Mouse (Mus musculus): Measurements from ENCODE around the gene Trabd. TPM values are rescaled to one million over a fixed set of nuclear protein-coding genes. Genes with fewer than 3 reads are reported as not detected.
A peak's percentile ranks its signal among the peaks of the same experiment; 100 is the strongest.

The Trabd gene
- polyA plus RNA-seq, 1 experiment: 90.9 TPM

GRCm38 (mm10) chr15:89060032-89060681 lies 14.8 kb upstream of the Trabd start:
- TF ChIP-seq POLR2A (IDR thresholded peaks at IDR 0.05; ENCODE audit: low read depth, low read length) (no peak), CTCF (IDR thresholded peaks at IDR 0.05; ENCODE audit: extremely low read depth, insufficient read length, insufficient replicate concordance, low read depth, low read length) (no peak)
- 5% methylated on average over 44 of the region's 48 CpGs for WGBS
- H3K4me3 ChIP-seq (ENCODE audit: low read depth, low read length): peak overlapping the region; percentile 50

GRCm38 (mm10) chr15:89060811-89061460 lies 14.0 kb upstream of the Trabd start:
- peaks cover 17% of the 10 kb centered on the region for H3K27me3 ChIP-seq (ENCODE audit: control insufficient read depth, insufficient read depth, low read length)
- H3K4me1 ChIP-seq (ENCODE audit: control insufficient read depth, insufficient read depth, insufficient read length, low read length): peaks cover 13% of the 10 kb centered on the region; the same call in 1 of the 2 replicates
- 92% methylated on average over 12 of the region's 12 CpGs for WGBS
- no peaks in the 10 kb centered on the region for H3K36me3 ChIP-seq (ENCODE audit: control insufficient read depth, insufficient read depth, low read length)
- H3K4me3 ChIP-seq (ENCODE audit: low read depth, low read length): no peak overlapping the region
- H3K27ac ChIP-seq (ENCODE audit: insufficient read depth, low read depth, low read length): no peak overlapping the region
- TF ChIP-seq CTCF (IDR thresholded peaks at IDR 0.05; ENCODE audit: extremely low read depth, insufficient read length, insufficient replicate concordance, low read depth, low read length) (no peak), POLR2A (IDR thresholded peaks at IDR 0.05; ENCODE audit: low read depth, low read length) (no peak)

More at GRCm38 (mm10) chr15:89060032-89060681, 14.8 kb upstream of the Trabd start:
- Histone ChIP-seq H3K27ac (ENCODE audit: insufficient read depth, low read depth, low read length) (no peak overlapping the region), H3K4me1 (ENCODE audit: control insufficient read depth, insufficient read depth, insufficient read length, low read length) (peaks cover 13% of the 10 kb centered on the region; the same call in 1 of the 2 replicates), H3K27me3 (ENCODE audit: control insufficient read depth, insufficient read depth, low read length) (peaks cover 17% of the 10 kb centered on the region), H3K36me3 (ENCODE audit: control insufficient read depth, insufficient read depth, low read length) (no peaks in the 10 kb centered on the region)

DNA sequence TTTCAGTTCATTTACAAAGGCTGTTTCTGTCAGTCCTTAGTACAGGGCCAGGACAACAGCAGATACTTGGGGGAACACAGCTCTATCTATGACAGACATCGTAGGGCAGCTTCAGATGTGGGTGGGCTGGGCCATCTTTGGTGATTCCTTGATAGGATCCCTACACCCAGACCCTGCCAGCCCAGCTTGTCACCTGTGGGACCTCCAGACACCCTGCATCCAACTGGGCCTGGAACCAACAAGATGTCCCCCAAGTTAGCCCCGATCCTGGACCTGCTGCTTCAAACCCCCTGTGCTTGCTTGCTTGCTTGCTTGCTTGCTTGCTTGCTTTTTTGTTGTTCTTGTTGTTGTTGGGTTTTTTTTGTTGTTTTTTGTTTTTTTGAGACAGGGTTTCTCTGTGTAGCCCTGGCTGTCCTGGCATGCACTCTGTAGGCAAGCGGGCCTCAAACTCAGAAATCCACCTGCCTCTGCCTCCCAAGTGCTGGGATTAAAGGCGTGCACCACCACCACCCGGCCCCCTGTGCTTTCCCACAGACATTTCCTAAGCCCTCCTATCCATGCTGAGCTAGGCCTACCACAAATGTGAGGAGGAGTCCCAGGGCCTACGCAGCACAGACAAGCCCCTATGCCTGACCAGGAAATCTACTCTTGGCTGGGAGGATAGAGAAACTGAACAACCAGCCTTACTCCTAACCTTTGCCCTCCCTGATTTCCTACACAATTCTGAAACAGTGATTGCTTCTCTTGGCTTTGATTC lies 13.0 kb upstream of the Trabd start:
- WGBS: 73% methylated on average over 6 of the region's 6 CpGs

DNA sequence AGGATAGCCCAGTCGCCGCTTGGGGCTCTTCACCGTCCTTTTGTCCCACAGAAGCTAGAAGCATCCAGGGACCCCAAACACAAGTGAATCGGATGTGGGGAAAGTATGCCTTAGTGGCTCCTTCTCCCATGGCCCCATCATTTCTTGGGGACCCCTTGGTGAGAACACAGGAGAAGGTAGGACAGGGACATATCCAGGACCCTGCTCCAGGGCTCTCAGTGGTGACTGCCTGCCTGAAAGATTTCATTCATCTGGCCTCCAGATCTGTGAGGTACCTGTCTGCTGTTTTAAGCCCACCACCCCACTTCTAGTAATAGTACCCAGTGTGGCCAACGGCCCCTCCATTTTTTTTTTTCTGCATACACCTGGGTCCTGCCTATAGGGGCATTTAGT lies 12.4 kb upstream of the Trabd start:
- H3K36me3 ChIP-seq (ENCODE audit: control insufficient read depth, insufficient read depth, low read length): no peaks in the 10 kb centered on the region
- H3K4me3 ChIP-seq (ENCODE audit: low read depth, low read length): no peak overlapping the region
- peaks cover 17% of the 10 kb centered on the region; the same call in 1 of the 2 replicates for H3K4me1 ChIP-seq (ENCODE audit: control insufficient read depth, insufficient read depth, insufficient read length, low read length)
- H3K27ac ChIP-seq (ENCODE audit: insufficient read depth, low read depth, low read length): no peak overlapping the region
- no peak for TF ChIP-seq CTCF (IDR thresholded peaks at IDR 0.05; ENCODE audit: extremely low read depth, insufficient read length, insufficient replicate concordance, low read depth, low read length)
- no peak for TF ChIP-seq POLR2A (IDR thresholded peaks at IDR 0.05; ENCODE audit: low read depth, low read length)
- H3K27me3 ChIP-seq (ENCODE audit: control insufficient read depth, insufficient read depth, low read length): peaks cover 17% of the 10 kb centered on the region
- 48% methylated on average over 5 of the region's 5 CpGs for WGBS

More for the DNA sequence above, 13.0 kb upstream of the Trabd start:
- Histone ChIP-seq H3K4me3 (ENCODE audit: low read depth, low read length) (no peak overlapping the region), H3K27me3 (ENCODE audit: control insufficient read depth, insufficient read depth, low read length) (peaks cover 17% of the 10 kb centered on the region), H3K36me3 (ENCODE audit: control insufficient read depth, insufficient read depth, low read length) (no peaks in the 10 kb centered on the region), H3K27ac (ENCODE audit: insufficient read depth, low read depth, low read length) (no peak overlapping the region), H3K4me1 (ENCODE audit: control insufficient read depth, insufficient read depth, insufficient read length, low read length) (peaks cover 13% of the 10 kb centered on the region; the same call in 1 of the 2 replicates)
- no peak for TF ChIP-seq CTCF (IDR thresholded peaks at IDR 0.05; ENCODE audit: extremely low read depth, insufficient read length, insufficient replicate concordance, low read depth, low read length)
- TF ChIP-seq POLR2A (IDR thresholded peaks at IDR 0.05; ENCODE audit: low read depth, low read length): no peak

DNA sequence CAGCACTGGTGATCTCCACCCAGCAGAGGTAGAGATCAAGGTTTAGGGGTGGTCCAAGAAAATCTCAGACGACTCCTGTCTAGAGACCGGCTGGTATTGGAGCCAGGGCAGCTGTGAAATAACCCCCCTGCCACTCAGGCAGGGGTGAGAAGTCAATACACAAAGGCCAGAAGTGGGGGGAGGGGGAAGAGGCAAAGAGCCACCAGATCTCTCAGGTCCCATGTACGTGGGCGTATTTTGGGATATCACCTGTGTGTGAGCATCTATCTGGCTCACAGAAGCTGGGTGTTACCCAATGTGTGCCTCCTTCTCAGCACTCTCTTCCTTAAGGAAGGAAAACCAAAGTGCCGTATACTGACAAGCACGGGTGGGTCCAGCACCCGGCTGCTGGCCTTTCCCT lies 11.9 kb upstream of the Trabd start:
- Histone ChIP-seq H3K4me3 (ENCODE audit: low read depth, low read length) (no peak overlapping the region), H3K27ac (ENCODE audit: insufficient read depth, low read depth, low read length) (no peak overlapping the region), H3K4me1 (ENCODE audit: control insufficient read depth, insufficient read depth, insufficient read length, low read length) (peaks cover 19% of the 10 kb centered on the region), H3K27me3 (ENCODE audit: control insufficient read depth, insufficient read depth, low read length) (peaks cover 17% of the 10 kb centered on the region), H3K36me3 (ENCODE audit: control insufficient read depth, insufficient read depth, low read length) (no peaks in the 10 kb centered on the region)
- 81% methylated on average over 7 of the region's 7 CpGs for WGBS
- TF ChIP-seq CTCF (IDR thresholded peaks at IDR 0.05; ENCODE audit: extremely low read depth, insufficient read length, insufficient replicate concordance, low read depth, low read length) (no peak), POLR2A (IDR thresholded peaks at IDR 0.05; ENCODE audit: low read depth, low read length) (no peak)

GRCm38 (mm10) chr15:89063536-89063935 lies 11.4 kb upstream of the Trabd start:
- WGBS: 54% methylated on average over 6 of the region's 6 CpGs
- no peak for TF ChIP-seq POLR2A (IDR thresholded peaks at IDR 0.05; ENCODE audit: low read depth, low read length)
- no peak for TF ChIP-seq CTCF (IDR thresholded peaks at IDR 0.05; ENCODE audit: extremely low read depth, insufficient read length, insufficient replicate concordance, low read depth, low read length)
- H3K36me3 ChIP-seq (ENCODE audit: control insufficient read depth, insufficient read depth, low read length): no peaks in the 10 kb centered on the region
- no peak overlapping the region for H3K27ac ChIP-seq (ENCODE audit: insufficient read depth, low read depth, low read length)
- H3K4me3 ChIP-seq (ENCODE audit: low read depth, low read length): no peak overlapping the region
- H3K4me1 ChIP-seq (ENCODE audit: control insufficient read depth, insufficient read depth, insufficient read length, low read length): peaks cover 24% of the 10 kb centered on the region
- H3K27me3 ChIP-seq (ENCODE audit: control insufficient read depth, insufficient read depth, low read length): peaks cover 17% of the 10 kb centered on the region

DNA sequence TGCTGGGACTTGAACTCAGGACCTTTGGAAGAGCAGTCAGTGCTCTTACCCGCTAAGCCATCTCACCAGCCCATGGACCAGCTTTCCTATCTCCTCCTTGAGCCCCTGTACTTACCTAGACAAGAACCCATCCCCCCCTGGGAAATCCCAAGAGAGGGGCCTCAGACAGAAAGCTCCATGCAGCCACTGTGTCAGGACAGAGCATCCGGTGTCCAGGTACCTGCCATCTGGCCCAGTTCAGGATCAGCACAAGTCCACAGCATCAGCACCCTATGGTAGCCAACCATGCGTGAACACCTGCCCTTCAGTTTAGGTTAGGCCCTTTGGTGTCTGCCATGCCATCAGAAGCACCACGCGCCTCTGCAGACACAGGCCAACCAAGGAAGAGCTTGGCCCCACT lies 10.0 kb upstream of the Trabd start:
- Histone ChIP-seq H3K36me3 (ENCODE audit: control insufficient read depth, insufficient read depth, low read length) (no peaks in the 10 kb centered on the region), H3K4me1 (ENCODE audit: control insufficient read depth, insufficient read depth, insufficient read length, low read length) (peaks cover 27% of the 10 kb centered on the region), H3K27ac (ENCODE audit: insufficient read depth, low read depth, low read length) (no peak overlapping the region), H3K27me3 (ENCODE audit: control insufficient read depth, insufficient read depth, low read length) (peaks cover 5% of the 10 kb centered on the region), H3K4me3 (ENCODE audit: low read depth, low read length) (no peak overlapping the region)
- WGBS: 93% methylated on average over 5 of the region's 5 CpGs
- TF ChIP-seq POLR2A (IDR thresholded peaks at IDR 0.05; ENCODE audit: low read depth, low read length) (no peak), CTCF (IDR thresholded peaks at IDR 0.05; ENCODE audit: extremely low read depth, insufficient read length, insufficient replicate concordance, low read depth, low read length) (no peak)

Data from small intestine, adult 2 months (tissue).